Mouse (Mus musculus) liver, embryonic 11.5 days (tissue): ENCODE data around the gene Sapcd1. TPM values are rescaled to one million over a fixed set of nuclear protein-coding genes. Genes with fewer than 3 reads are reported as not detected.

ENCODE experiments used
- ATAC-seq: fragments of 200-750 bp; cut with Nextera tagmentation; replicated peaks from 2 replicates; pipeline ENCODE4 v1.8.0; 2017; ENCODE audit warnings: moderate number of reproducible peaks, mild to moderate bottlenecking, moderate TSS enrichment, moderate library complexity; ENCODE audit not compliant: low FRiP score
- DNase-seq: peaks from one replicate; pipeline ENCODE4 v3.0.0-alpha.2; 2017; ENCODE audit warnings: low spot score
- H3K27ac ChIP-seq: fragments of 300-500 bp; sonication (generic); 2 replicates; pipeline ENCODE4 v1.5.1; 2014; ENCODE audit warnings: mild to moderate bottlenecking, low read depth, low read length, control low read depth
- H3K27me3 ChIP-seq: fragments of 300-500 bp; sonication (generic); replicated peaks from 2 replicates; pipeline ENCODE4 v1.6.1; 2014; ENCODE audit warnings: low read length, mixed read lengths; ENCODE audit not compliant: control insufficient read depth, insufficient read depth
- H3K36me3 ChIP-seq: fragments of 300-500 bp; sonication (generic); 2 replicates; pipeline ENCODE4 v1.6.1; 2014; ENCODE audit warnings: mild to moderate bottlenecking, low read length, moderate library complexity, mixed read lengths; ENCODE audit not compliant: control insufficient read depth, insufficient read depth
- H3K4me1 ChIP-seq: fragments of 300-500 bp; sonication (generic); replicated peaks from 2 replicates; pipeline ENCODE4 v1.6.1; 2014; ENCODE audit warnings: low read length, mixed read lengths; ENCODE audit not compliant: control insufficient read depth, insufficient read depth
- H3K4me2 ChIP-seq: fragments of 300-500 bp; sonication (generic); 2 replicates; pipeline ENCODE4 v1.6.1; 2014; ENCODE audit warnings: mild to moderate bottlenecking, control low read depth, moderate library complexity
- H3K4me3 ChIP-seq: fragments of 300-500 bp; sonication (generic); 2 replicates; pipeline ENCODE4 v1.5.1; 2014; ENCODE audit warnings: low read depth, low read length, control low read depth
- H3K9ac ChIP-seq: fragments of 300-500 bp; sonication (generic); 2 replicates; pipeline ENCODE4 v1.6.1; 2014; ENCODE audit warnings: low read depth, low read length, control low read depth
- H3K9me3 ChIP-seq: fragments of 300-500 bp; sonication (generic); 2 replicates; pipeline ENCODE4 v1.6.1; 2016; ENCODE audit warnings: low read length, inconsistent platforms, mixed read lengths; ENCODE audit not compliant: control insufficient read depth
- WGBS: fragments of 180-500 bp; shearing (Covaris S2); extraction: QIAGEN DNeasy Blood & Tissue Kit; methylation state at CpG from one replicate; pipeline ENCODE4 v1.1.7; 2014; 5-methylcytosine and 5-hydroxymethylcytosine counted together
- polyA plus RNA-seq: library from polyadenylated mRNA; unstranded; fragments of >200 nt; fragmentation: Nextera tagmentation; extraction: Ambion mirVana; gene quantifications from 2 replicates; pipeline ENCODE4 v1.2.1, GENCODE M21; 2014

Sapcd1 gene
- polyA plus RNA-seq, 1 experiment from 2014 or later = 8.5 TPM

DNA sequence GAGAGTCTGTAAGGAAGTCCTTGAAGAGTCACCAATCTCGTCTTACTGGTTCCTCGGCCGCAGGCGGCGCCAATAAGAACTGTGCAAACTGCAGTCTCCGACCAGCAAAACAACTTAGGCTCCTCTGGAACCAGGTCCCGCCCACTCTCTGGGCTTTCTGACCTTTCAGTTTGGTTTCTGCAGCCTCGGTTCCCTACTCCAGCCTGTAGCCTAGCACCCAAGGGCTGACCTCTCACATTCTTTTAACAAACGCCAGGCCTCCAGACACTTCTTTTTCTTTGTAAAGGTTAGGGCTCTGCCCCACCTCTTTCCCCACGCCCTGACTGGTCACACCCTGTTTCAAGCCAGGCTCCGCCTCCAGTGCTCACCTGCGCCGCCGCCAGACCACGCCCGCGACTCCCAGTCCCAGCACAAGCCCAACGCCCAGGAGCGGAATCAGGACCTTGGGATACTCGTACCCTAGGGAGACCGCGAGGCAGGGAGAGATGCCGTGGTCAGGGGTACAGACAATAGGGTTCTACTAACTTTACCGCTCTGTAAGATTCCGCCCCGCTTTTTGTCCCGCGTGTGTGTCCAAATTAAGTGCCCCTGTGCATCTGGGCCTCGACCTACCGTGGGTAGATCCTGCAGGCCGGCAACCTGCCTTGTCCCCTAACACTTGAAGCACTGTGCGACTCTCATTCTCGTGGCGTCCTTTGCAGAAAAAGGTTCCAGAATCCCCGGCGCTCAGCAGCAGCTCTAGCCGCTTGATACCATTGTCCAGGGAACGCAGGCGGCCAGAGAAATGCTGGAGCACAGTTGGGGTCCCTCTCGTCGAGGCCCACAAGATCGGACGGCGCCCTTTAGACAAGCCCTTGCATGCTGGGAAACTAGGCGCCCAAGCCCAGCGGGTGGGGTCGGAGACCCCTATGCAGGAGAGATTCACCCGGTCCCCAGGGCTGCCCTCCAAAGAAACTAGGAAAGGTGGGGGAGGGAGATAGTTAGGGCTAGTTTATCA, 37.4 kb upstream of the Sapcd1 start, which contains the start of gene Ly6g6c:
Gene Ly6g6c (plus strand): TSS at position 438 of the 997 bp plus-strand sequence.
- peak; percentile 17 for ATAC-seq
- Histone ChIP-seq H3K27ac (peak within 1 kb of the TSS; percentile 2; the same call in 1 of the 2 replicates), H3K4me2 (peak within 1 kb of the TSS; percentile 79), H3K36me3 (peaks cover 12% of the 10 kb centered on the region; the same call in 1 of the 2 replicates), H3K4me3 (peak within 1 kb of the TSS; percentile 45), H3K9me3 (no peaks in the 10 kb centered on the region), H3K9ac (peak within 1 kb of the TSS; percentile 45), H3K27me3 (peaks cover 46% of the 10 kb centered on the region), H3K4me1 (peaks cover 28% of the 10 kb centered on the region)
- 2% methylated on average over 48 of the region's 48 CpGs for WGBS
- peak; percentile 52 for DNase-seq

GRCm38 (mm10) chr17:35064378-35064877, 36.6 kb upstream of the Sapcd1 start:
- H3K9ac ChIP-seq = no peak overlapping the region; the same call in 1 of the 2 replicates
- peaks cover 34% of the 10 kb centered on the region for H3K4me1 ChIP-seq
- no peaks in the 10 kb centered on the region for H3K9me3 ChIP-seq
- H3K4me3 ChIP-seq = peak overlapping the region; percentile 45
- peaks cover 12% of the 10 kb centered on the region; the same call in 1 of the 2 replicates for H3K36me3 ChIP-seq
- H3K27ac ChIP-seq = no peak overlapping the region
- WGBS = 22% methylated on average over 10 of the region's 10 CpGs
- peak overlapping the region; percentile 79 for H3K4me2 ChIP-seq
- H3K27me3 ChIP-seq = peaks cover 46% of the 10 kb centered on the region
- no peak for ATAC-seq
- DNase-seq = no peak

DNA sequence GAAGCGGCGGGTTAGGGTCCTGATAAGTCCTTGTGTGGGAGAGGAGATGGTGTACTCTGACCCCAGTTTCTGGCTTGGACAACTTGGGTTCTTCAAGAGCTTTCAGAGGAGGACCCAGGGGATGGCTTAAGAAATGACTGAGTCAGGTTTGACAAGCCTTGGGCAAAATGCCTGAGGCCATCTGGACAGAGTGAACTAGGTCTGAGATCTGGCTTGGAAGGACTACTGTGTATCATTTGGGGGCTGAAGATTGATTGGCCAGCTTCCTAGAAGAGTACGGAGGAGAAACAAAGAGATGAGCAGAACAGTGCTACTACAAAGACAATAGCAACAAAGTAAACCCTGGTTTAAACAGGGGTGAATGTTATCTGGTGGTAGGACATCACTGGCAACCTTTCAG, 35.6 kb upstream of the Sapcd1 start:
- H3K4me2 ChIP-seq = no peak overlapping the region
- no peak overlapping the region for H3K27ac ChIP-seq
- ATAC-seq = no peak
- no peaks in the 10 kb centered on the region for H3K9me3 ChIP-seq
- H3K4me1 ChIP-seq = peaks cover 34% of the 10 kb centered on the region
- WGBS = 85% methylated on average over 3 of the region's 3 CpGs
- H3K9ac ChIP-seq = no peak overlapping the region
- no peak for DNase-seq
- H3K27me3 ChIP-seq = peaks cover 38% of the 10 kb centered on the region
- H3K4me3 ChIP-seq = no peak overlapping the region
- H3K36me3 ChIP-seq = peaks cover 12% of the 10 kb centered on the region; the same call in 1 of the 2 replicates

- DNase-seq (no peak), ATAC-seq (no peak)
- Histone ChIP-seq H3K9me3 (no peaks in the 10 kb centered on the region), H3K27me3 (peaks cover 22% of the 10 kb centered on the region), H3K4me3 (no peak overlapping the region), H3K4me1 (peaks cover 49% of the 10 kb centered on the region), H3K27ac (no peak overlapping the region), H3K36me3 (peaks cover 19% of the 10 kb centered on the region), H3K4me2 (no peak overlapping the region), H3K9ac (no peak overlapping the region)
- 83% methylated on average over 8 of the region's 8 CpGs for WGBS
Measured at GRCm38 (mm10) chr17:35061299-35061698, 33.5 kb upstream of the Sapcd1 start.

- ATAC-seq (no peak), DNase-seq (no peak)
- Histone ChIP-seq H3K27ac (no peak overlapping the region), H3K9me3 (no peaks in the 10 kb centered on the region), H3K4me2 (peak overlapping the region; percentile 84), H3K9ac (no peak overlapping the region), H3K4me1 (peaks cover 51% of the 10 kb centered on the region), H3K36me3 (peaks cover 24% of the 10 kb centered on the region), H3K27me3 (peaks cover 17% of the 10 kb centered on the region), H3K4me3 (peak overlapping the region; percentile 64; the same call in 1 of the 2 replicates)
- WGBS = 65% methylated on average over 22 of the region's 22 CpGs
Measured at GRCm38 (mm10) chr17:35060737-35061297, 33.0 kb upstream of the Sapcd1 start.

GRCm38 (mm10) chr17:35060071-35060470, 32.3 kb upstream of the Sapcd1 start:
- H3K27me3 ChIP-seq = peaks cover 11% of the 10 kb centered on the region
- peak overlapping the region; percentile 65; the same call in 1 of the 2 replicates for H3K9ac ChIP-seq
- peak overlapping the region; percentile 84 for H3K4me2 ChIP-seq
- peaks cover 29% of the 10 kb centered on the region for H3K36me3 ChIP-seq
- H3K4me1 ChIP-seq = peaks cover 46% of the 10 kb centered on the region
- H3K27ac ChIP-seq = no peak overlapping the region; the same call in 1 of the 2 replicates
- WGBS = 43% methylated on average over 14 of the region's 14 CpGs
- H3K4me3 ChIP-seq = peak overlapping the region; percentile 64
- no peak for ATAC-seq
- no peak for DNase-seq
- H3K9me3 ChIP-seq = no peaks in the 10 kb centered on the region

- H3K27ac ChIP-seq = peak within 1 kb of the TSS; percentile 70
- peak; percentile 82 for ATAC-seq
- H3K9ac ChIP-seq = peak within 1 kb of the TSS; percentile 65
- H3K4me1 ChIP-seq = peaks cover 39% of the 10 kb centered on the region
- peaks cover 3% of the 10 kb centered on the region; the same call in 1 of the 2 replicates for H3K27me3 ChIP-seq
- peak within 1 kb of the TSS; percentile 84 for H3K4me2 ChIP-seq
- WGBS = under 1% methylated on average over 57 of the region's 57 CpGs
- H3K4me3 ChIP-seq = peak within 1 kb of the TSS; percentile 64
- H3K9me3 ChIP-seq = no peaks in the 10 kb centered on the region
- peak; percentile 92 for DNase-seq
- peaks cover 34% of the 10 kb centered on the region for H3K36me3 ChIP-seq
Measured at GRCm38 (mm10) chr17:35058911-35059892, 31.4 kb upstream of the Sapcd1 start, which contains the start of gene Ddah2. TSS of gene Ddah2 (plus strand) at chr17:35059035.
